Mouse (Mus musculus) retina, postnatal 7 days (tissue): ENCODE data around the gene Akr1c14.
"Not testable (repeated sequence)": the region's sequence is repeated elsewhere in the genome, so short reads cannot be mapped to it uniquely, and the experiment has no call there.

Experiments used
- DNase-seq: peaks from one replicate; pipeline ENCODE4 v3.0.0-alpha.2; 2012; ENCODE audit warnings: low read depth, low spot score

Akr1c14 gene

GRCm38 (mm10) chr13:4048719-4049118 is at the start of gene Akr1c14:
Gene Akr1c14 (plus strand): TSS chr13:4049011.
- DNase-seq = no peak

GRCm38 (mm10) chr13:4001687-4002086 is 47.1 kb upstream of the Akr1c14 start:
- DNase-seq = peak; percentile 46

- DNase-seq = no peak
These were observed 38.0 kb upstream of the Akr1c14 start for GRCm38 (mm10) chr13:4010784-4011183.

- DNase-seq = no peak
These were observed 35.0 kb upstream of the Akr1c14 start for GRCm38 (mm10) chr13:4013811-4014210.

- DNase-seq = no peak
These were observed 18.9 kb upstream of the Akr1c14 start for GRCm38 (mm10) chr13:4029897-4030296.

- DNase-seq = no peak
These were observed 16.3 kb upstream of the Akr1c14 start for GRCm38 (mm10) chr13:4032512-4032911.

GRCm38 (mm10) chr13:4035052-4035451 is 13.8 kb upstream of the Akr1c14 start:
- no peak for DNase-seq

GRCm38 (mm10) chr13:4046113-4046512 is 2.7 kb upstream of the Akr1c14 start:
- no peak for DNase-seq

GRCm38 (mm10) chr13:4046841-4047240 is 2.0 kb upstream of the Akr1c14 start:
- no peak for DNase-seq

GRCm38 (mm10) chr13:4048226-4048625 is 585 bp upstream of the Akr1c14 start:
- DNase-seq = no peak

GRCm38 (mm10) chr13:4049655-4050054 is 844 bp downstream of the Akr1c14 start:
- DNase-seq = no peak

GRCm38 (mm10) chr13:4055450-4055849 is 6.6 kb downstream of the Akr1c14 start:
- DNase-seq = no peak

- DNase-seq = no peak
These were observed 7.4 kb downstream of the Akr1c14 start for GRCm38 (mm10) chr13:4056211-4056610.

GRCm38 (mm10) chr13:4058239-4058638 is 9.4 kb downstream of the Akr1c14 start:
- DNase-seq = not testable (repeated sequence)

- DNase-seq = no peak
These were observed 10.6 kb downstream of the Akr1c14 start for GRCm38 (mm10) chr13:4059363-4059762.

GRCm38 (mm10) chr13:4060214-4060730 is 11.5 kb downstream of the Akr1c14 start:
- no peak for DNase-seq

- no peak for DNase-seq
These were observed 28.0 kb downstream of the Akr1c14 start for GRCm38 (mm10) chr13:4076517-4077435.

- no peak for DNase-seq
These were observed 31.1 kb downstream of the Akr1c14 start for GRCm38 (mm10) chr13:4079876-4080275.

- DNase-seq = no peak
These were observed 52.9 kb downstream of the Akr1c14 start for GRCm38 (mm10) chr13:4101691-4102090.

- DNase-seq = no peak
These were observed 53.9 kb downstream of the Akr1c14 start for GRCm38 (mm10) chr13:4102721-4103120.

GRCm38 (mm10) chr13:4110281-4111188 is 61.7 kb downstream of the Akr1c14 start:
- DNase-seq = peak; percentile 61
